Mouse (Mus musculus): ENCODE results near the gene Itga3. TPM values are rescaled to one million over a fixed set of nuclear protein-coding genes. Genes with fewer than 3 reads are reported as not detected.

Itga3 gene
- polyA plus RNA-seq, 1 experiment = 14.0 TPM

DNA sequence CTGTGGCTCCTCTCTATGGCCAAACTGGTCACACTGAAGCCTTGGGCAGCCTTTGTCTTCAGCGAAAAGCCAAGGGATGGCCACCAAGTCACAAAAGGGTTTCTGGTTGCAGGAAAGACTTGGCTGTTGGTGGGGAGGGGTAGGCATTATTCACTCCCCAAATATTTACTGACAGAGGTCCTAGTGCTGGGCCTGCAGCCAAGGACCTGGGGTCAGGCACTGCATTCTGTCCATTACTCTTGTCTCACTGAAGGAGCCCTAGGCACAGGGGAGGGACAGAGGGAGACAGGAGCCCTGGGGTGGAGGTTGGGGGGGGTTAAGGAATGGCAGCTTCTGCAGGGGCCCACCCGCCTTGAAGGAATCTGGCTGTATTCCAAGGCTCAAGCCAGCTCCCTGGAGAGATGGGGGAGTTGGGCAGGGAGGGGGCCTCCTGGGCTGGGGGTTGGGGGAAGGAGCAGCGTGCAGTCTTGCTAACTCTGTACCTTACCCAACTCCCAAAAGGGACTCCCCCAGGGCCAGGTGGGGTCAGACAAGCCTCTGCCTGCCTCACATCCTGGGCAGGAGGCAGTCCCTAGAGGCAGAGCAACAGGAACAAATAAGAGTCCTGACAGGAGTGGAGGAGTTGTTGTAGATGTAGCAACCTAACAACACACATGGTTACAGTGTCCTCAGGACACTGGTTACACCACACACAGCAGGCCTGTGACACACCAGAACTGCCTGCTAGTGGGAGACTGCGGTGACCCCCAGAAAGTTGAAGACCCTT is 20.2 kb upstream of the Itga3 start:
- DNase-seq (ENCODE audit: extremely low spot score in 1 of 2, low spot score in 1 of 2) = no peak

- DNase-seq (ENCODE audit: extremely low spot score in 1 of 2, low spot score in 1 of 2) = no peak
Observed at GRCm38 (mm10) chr11:95095596-95095995, 19.0 kb upstream of the Itga3 start.

DNA sequence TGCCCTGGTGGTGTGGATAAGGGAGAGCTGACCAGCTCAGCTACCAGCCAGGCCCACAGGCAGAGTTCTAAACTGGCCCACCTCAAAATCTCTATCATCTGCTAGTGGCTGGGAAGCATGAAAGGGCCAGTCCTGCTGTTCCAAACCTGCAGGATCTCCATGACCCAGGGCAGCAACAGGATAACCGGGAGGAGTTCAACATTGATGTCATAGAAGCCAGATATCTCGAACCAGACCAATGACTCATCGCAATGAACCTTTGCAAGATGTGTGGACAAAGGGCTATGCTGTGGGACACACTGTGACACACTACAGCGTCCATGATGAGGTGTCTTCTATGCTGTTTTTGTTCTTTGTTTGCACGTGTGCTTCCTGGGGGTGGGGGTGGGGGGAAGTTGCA is 16.5 kb upstream of the Itga3 start:
- no peak for DNase-seq (ENCODE audit: extremely low spot score in 1 of 2, low spot score in 1 of 2)

- no peak for DNase-seq (ENCODE audit: extremely low spot score in 1 of 2, low spot score in 1 of 2)
Observed at GRCm38 (mm10) chr11:95088857-95089779, 12.5 kb upstream of the Itga3 start.

DNA sequence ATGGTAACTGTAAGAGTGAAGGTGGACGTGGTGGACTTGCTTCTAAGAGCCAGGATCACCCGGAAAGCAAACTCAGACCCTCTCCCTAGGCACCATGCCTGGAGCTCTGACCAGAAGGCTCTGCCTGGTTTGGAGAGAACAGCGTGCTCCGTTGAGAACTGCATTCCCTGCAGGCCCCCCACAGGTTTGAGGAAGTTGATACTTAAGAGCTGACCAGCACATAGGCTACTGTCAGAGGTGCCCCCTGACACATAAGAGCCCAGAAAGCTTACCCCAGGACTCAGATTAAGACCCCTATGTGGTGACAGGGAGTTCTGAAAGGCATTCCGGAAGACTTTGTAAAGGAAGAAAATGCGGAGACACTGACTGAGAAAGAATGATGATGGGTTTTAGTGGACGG is 11.7 kb upstream of the Itga3 start:
- DNase-seq (ENCODE audit: extremely low spot score in 1 of 2, low spot score in 1 of 2) = no peak

DNA sequence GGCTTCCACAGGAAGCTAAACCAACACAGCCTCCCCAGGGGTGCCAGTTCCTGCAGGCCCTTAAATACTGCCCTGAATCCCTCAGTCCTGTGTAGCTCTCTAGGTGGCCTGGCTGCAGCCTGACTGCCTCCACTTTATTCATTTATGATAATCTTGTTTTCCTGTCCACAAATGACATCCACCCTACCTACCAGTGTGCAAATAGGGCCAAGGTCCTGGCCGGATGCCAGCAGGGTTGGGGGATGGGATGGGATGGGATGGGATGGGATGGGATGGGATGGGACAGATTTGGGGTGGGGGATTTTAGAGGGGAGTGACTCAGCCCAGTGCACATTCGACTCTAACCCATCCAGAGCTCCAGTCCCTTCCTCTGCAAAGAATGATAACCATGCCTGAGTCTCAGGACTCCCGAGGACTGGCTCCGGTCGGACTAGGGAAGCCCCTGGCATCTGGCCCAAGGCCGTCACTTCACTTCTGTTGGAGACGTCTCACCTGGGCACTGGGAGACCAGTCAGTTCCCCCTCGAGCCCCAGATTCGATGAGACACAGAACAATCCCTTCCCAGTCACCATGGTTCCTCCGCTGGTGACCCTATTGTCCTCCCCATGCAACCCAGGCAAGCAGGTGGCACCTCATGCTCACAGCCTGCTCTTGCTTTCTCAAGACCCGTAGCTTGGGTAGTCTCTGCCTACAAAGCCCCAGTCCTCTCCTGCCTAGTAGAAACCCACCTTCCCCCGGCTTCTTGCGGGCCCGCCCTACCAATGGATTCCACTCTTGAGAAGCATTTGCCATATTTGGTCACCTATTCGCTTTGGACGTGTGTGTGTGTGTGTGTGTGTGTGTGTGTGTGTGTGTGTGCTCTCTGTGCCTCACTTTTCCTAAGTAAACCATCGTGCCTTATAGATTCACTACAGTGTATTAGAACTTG is 11.0 kb upstream of the Itga3 start:
- no peak for DNase-seq (ENCODE audit: extremely low spot score in 1 of 2, low spot score in 1 of 2)

- no peak for DNase-seq (ENCODE audit: extremely low spot score in 1 of 2, low spot score in 1 of 2)
Observed at GRCm38 (mm10) chr11:95086229-95086628, 9.6 kb upstream of the Itga3 start.

GRCm38 (mm10) chr11:95085710-95086109 is 9.1 kb upstream of the Itga3 start:
- DNase-seq (ENCODE audit: extremely low spot score in 1 of 2, low spot score in 1 of 2) = no peak

GRCm38 (mm10) chr11:95084811-95085382 is 8.3 kb upstream of the Itga3 start:
- DNase-seq (ENCODE audit: extremely low spot score in 1 of 2, low spot score in 1 of 2) = no peak

GRCm38 (mm10) chr11:95084175-95084574 is 7.6 kb upstream of the Itga3 start:
- no peak for DNase-seq (ENCODE audit: extremely low spot score in 1 of 2, low spot score in 1 of 2)

DNA sequence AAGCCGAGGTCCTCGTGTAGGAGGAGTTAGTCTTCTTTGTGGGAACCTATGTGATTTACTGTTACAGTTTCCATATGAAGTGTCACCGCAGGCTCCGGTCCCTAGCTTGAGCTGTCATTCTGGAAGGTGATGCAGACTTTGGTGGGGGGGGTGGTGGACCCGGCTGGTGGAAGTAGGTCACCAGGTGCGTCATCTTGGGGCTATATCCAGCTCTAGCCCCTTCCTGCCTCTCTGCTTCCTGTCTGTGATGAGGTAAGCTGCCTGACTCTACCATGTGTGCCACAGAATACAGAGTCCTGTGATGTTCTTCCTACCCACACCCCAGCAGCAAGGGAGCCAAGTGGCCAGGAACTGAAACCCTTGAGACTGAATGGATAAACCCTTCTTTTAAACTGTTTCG is 6.3 kb upstream of the Itga3 start:
- no peak for DNase-seq (ENCODE audit: extremely low spot score in 1 of 2, low spot score in 1 of 2)

DNA sequence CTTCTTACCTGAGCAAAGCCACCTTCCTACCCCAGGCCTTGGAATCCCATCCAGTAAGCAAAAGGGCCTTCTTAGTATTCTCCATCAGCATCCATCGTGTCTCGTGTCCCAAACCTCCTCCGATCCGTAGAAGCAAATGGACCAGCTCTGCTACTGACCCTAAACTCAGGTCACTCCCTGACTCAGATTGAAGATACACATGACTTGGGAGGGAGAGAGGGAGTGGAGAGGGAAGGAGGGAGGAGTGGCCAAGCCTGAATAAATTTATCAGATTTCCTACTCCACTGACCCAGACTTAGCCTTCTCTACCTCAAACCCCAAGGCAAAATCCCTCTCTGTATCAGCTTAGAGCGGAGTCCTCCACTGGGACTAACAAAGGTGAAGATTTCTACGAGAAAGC is 4.2 kb upstream of the Itga3 start:
- DNase-seq (ENCODE audit: extremely low spot score in 1 of 2, low spot score in 1 of 2) = no peak

DNA sequence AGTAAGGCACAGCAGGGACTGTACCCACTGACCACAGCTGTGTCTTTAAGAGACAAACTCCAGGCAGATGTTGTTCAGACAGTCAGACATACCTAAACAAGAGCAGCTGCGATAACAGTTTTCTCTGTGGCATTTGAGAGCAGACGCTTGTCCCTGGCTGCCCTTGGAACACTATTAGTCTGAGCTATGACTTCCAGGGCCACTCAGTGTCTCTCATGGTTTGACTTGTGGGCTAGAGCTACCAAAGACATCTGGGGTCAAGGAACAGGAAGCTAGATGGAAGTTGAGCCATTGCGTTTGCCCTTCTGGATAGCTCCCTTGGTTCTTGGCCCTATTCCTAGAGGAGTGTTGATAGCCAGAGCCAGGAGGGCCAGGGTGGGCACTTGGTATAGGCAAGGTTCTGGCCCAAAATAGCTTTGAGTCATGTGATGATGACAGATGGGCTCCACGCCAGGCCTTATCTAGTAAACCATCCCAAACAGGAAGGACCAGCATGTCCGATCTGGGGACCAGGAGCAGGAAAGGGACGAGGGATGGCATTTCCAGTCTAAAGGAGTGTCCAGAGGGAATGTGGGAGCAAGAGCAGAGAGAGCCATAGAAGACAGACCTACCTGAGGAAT is 2.8 kb upstream of the Itga3 start:
- no peak for DNase-seq (ENCODE audit: extremely low spot score in 1 of 2, low spot score in 1 of 2)

DNA sequence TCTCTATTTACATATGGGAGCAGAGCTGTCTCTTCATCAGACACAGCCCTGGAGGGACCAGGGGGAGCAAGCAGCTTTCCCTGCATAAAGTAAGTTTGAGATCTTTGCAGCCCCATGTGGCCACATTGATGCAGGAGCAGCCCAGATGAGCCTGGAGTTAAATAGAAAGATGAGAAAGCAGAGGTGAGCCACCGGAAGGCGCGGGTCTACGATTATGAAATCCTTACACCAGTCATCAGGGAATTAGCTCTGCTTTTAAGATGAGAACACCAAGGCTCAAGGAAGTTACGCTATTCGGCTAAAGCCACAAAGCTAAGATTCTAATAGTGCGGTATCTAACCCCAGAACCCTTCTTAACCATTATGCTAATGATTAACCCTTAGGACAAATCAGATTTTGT is 1.4 kb upstream of the Itga3 start:
- DNase-seq (ENCODE audit: extremely low spot score in 1 of 2, low spot score in 1 of 2) = no peak

DNA sequence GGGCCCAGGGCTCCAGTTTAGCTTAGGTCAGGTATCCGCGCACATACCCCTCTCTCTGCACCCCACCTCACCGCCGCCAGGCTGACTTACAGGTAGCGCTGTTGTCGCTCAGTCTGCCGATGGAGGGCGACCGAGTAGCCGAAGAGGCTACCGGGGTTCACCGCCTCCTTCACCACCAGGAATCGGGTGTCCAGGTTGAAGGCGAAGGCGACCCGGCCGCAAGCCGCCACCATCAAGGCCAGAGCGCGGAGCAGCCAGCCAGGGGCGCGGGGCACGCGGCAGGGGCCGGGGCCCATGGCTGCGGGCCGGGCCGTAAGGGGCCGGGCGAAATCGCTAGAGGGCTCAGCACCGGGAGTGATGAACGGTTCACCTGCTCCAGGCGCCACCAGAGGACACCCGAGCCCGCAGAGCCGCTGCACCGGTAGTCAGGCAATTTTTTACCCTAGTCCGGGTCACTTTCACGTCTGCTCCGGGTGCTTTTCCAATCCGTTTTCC is 513 bp downstream of the Itga3 start:
- DNase-seq (ENCODE audit: extremely low spot score in 1 of 2, low spot score in 1 of 2) = peak in 1 of 2 experiments; percentile 66

GRCm38 (mm10) chr11:95075197-95076040 is 1.2 kb downstream of the Itga3 start:
- DNase-seq (ENCODE audit: extremely low spot score in 1 of 2, low spot score in 1 of 2) = no peak

DNA sequence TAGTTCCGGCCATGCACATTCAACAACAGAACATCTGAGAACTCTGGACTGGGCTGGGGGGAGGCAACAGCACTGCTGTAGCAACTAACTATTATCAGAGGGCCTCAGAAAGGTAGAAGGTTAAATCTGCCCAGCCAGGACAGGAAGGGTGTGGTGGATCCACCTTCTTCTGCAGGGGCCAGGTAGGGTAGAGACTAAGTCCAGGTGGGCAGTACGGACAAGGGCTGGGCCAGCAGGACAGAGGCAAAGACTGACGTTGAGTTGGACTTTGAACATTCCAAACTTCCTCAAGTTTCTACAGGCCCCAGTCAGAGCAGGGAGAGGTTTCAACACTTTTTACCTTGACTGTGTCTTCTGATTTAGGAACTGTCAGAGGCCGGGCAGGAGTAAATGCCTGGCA is 1.9 kb downstream of the Itga3 start:
- DNase-seq (ENCODE audit: extremely low spot score in 1 of 2, low spot score in 1 of 2) = no peak

DNA sequence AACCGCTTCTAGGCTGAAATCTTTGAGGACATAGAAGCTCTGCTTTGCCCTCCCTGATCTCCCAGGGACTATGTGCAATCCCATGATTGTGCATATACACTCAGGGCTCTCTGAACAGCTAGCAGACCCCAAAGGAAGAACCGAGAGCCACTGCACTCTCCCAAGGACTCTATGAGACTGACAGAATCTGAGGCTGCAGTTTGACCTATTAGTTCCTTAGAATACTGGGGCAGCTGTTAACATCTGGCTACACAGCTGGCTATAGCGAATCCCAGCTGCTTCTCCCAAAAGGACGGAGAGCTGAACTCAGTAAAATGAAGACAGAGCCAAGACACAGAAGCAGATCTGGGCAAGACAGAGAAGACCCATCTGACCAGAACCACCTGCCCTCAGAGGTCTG is 2.8 kb downstream of the Itga3 start:
- DNase-seq (ENCODE audit: extremely low spot score in 1 of 2, low spot score in 1 of 2) = no peak

- DNase-seq (ENCODE audit: extremely low spot score in 1 of 2, low spot score in 1 of 2) = no peak
Observed at GRCm38 (mm10) chr11:95072804-95073203, 3.8 kb downstream of the Itga3 start.

Data from frontal cortex, adult 2 months (tissue).